Mouse (Mus musculus): ENCODE measurements around the gene Ifi208. TPM values are rescaled to one million over a fixed set of nuclear protein-coding genes. Genes with fewer than 3 reads are reported as not detected.

The Ifi208 gene
- polyA plus RNA-seq, 1 experiment from 2014 or later: not detected

GRCm38 (mm10) chr1:173741656-173742055, 68.2 kb downstream of the Ifi208 start, which contains the start of gene Ifi207:
Gene Ifi207 (minus strand): TSS chr1:173741747.
- no peaks in the 10 kb centered on the region for H3K9me3 ChIP-seq
- H3K27ac ChIP-seq: no peak within 1 kb of the TSS
- no peaks in the 10 kb centered on the region for H3K36me3 ChIP-seq
- 77% methylated on average over 4 of the region's 4 CpGs for WGBS
- DNase-seq (ENCODE audit: low spot score): no peak
- no peak within 1 kb of the TSS for H3K4me3 ChIP-seq
- H3K27me3 ChIP-seq (ENCODE audit: insufficient read depth, poor library complexity, severe bottlenecking): no peaks in the 10 kb centered on the region
- H3K4me1 ChIP-seq (replicated peaks): no peaks in the 10 kb centered on the region

- H3K36me3 ChIP-seq: no peaks in the 10 kb centered on the region
- no peak for DNase-seq (ENCODE audit: low spot score)
- WGBS: 83% methylated on average over 1 of the region's 1 CpGs
These were observed 68.8 kb downstream of the Ifi208 start for GRCm38 (mm10) chr1:173742262-173742661.

More at GRCm38 (mm10) chr1:173742262-173742661, 68.8 kb downstream of the Ifi208 start:
- Histone ChIP-seq H3K4me3 (no peak overlapping the region), H3K27me3 (ENCODE audit: insufficient read depth, poor library complexity, severe bottlenecking) (no peaks in the 10 kb centered on the region), H3K27ac (no peak overlapping the region), H3K4me1 (replicated peaks) (no peaks in the 10 kb centered on the region), H3K9me3 (no peaks in the 10 kb centered on the region)

Other genes with a start within 250 kb of the Ifi208 start
- gene Ifi206, start 182.6 kb upstream of the Ifi208 start, polyA plus RNA-seq (2016; fragmentation: Nextera tagmentation; extraction: Ambion mirVana): not detected in 2 replicates
- not detected in 2 replicates for gene Ifi214, start 137.7 kb upstream of the Ifi208 start, polyA plus RNA-seq (2016; fragmentation: Nextera tagmentation; extraction: Ambion mirVana)
- gene Ifi213, start 74.4 kb upstream of the Ifi208 start, polyA plus RNA-seq (2016; fragmentation: Nextera tagmentation; extraction: Ambion mirVana): not detected in 2 replicates
- not detected in 2 replicates for gene Ifi209, start 42.8 kb upstream of the Ifi208 start, polyA plus RNA-seq (2016; fragmentation: Nextera tagmentation; extraction: Ambion mirVana)
- 0.27 and 0.43 TPM in 2 replicates for gene Ifi207, start 68.1 kb downstream of the Ifi208 start, polyA plus RNA-seq (2016; fragmentation: Nextera tagmentation; extraction: Ambion mirVana)
- gene Ifi204, start 93.3 kb downstream of the Ifi208 start, polyA plus RNA-seq (2016; fragmentation: Nextera tagmentation; extraction: Ambion mirVana): 0.50 and 0.94 TPM in 2 replicates
- gene Ifi211, start 239.4 kb downstream of the Ifi208 start, polyA plus RNA-seq (2016; fragmentation: Nextera tagmentation; extraction: Ambion mirVana): 0.24 TPM in 1 of 2 replicates, not detected in the other

Data from hindbrain, embryonic 10.5 days (tissue).